Mouse (Mus musculus): Measurements from ENCODE around the gene Pde6c. TPM values are rescaled to one million over a fixed set of nuclear protein-coding genes. Genes with fewer than 3 reads are reported as not detected.

The Pde6c gene
- polyA plus RNA-seq, 1 experiment from 2014 or later = 0.21 TPM

- Histone ChIP-seq H3K9me3 (ENCODE audit: control insufficient read depth, low read length) (no peaks in the 10 kb centered on the region), H3K4me3 (replicated peaks; ENCODE audit: low read depth, low read length) (no peak overlapping the region), H3K36me3 (ENCODE audit: control insufficient read depth, insufficient read depth, low read length) (peaks cover 24% of the 10 kb centered on the region; the same call in 1 of the 2 replicates), H3K9ac (replicated peaks; ENCODE audit: low read length) (no peak overlapping the region), H3K4me2 (ENCODE audit: low read length) (no peak overlapping the region), H3K27ac (replicated peaks; ENCODE audit: low read depth, low read length) (no peak overlapping the region), H3K27me3 (ENCODE audit: control insufficient read depth, insufficient read depth, low read length) (no peaks in the 10 kb centered on the region), H3K4me1 (ENCODE audit: control insufficient read depth, insufficient read depth, low read length) (no peaks in the 10 kb centered on the region)
- WGBS = 94% methylated on average over 5 of the region's 5 CpGs
- ATAC-seq (ENCODE audit: low FRiP score, low TSS enrichment) = no peak
- no peak for DNase-seq
Observed at GRCm38 (mm10) chr19:38186631-38187344, 54.2 kb downstream of the Pde6c start.

GRCm38 (mm10) chr19:38187345-38187680, 54.7 kb downstream of the Pde6c start:
- Histone ChIP-seq H3K9me3 (ENCODE audit: control insufficient read depth, low read length) (no peaks in the 10 kb centered on the region), H3K4me3 (replicated peaks; ENCODE audit: low read depth, low read length) (no peak overlapping the region), H3K27ac (replicated peaks; ENCODE audit: low read depth, low read length) (no peak overlapping the region), H3K27me3 (ENCODE audit: control insufficient read depth, insufficient read depth, low read length) (no peaks in the 10 kb centered on the region), H3K4me1 (ENCODE audit: control insufficient read depth, insufficient read depth, low read length) (no peaks in the 10 kb centered on the region), H3K36me3 (ENCODE audit: control insufficient read depth, insufficient read depth, low read length) (peaks cover 24% of the 10 kb centered on the region; the same call in 1 of the 2 replicates), H3K9ac (replicated peaks; ENCODE audit: low read length) (no peak overlapping the region), H3K4me2 (ENCODE audit: low read length) (no peak overlapping the region)
- DNase-seq (no peak), ATAC-seq (ENCODE audit: low FRiP score, low TSS enrichment) (no peak)
- 94% methylated on average over 2 of the region's 2 CpGs for WGBS

DNA sequence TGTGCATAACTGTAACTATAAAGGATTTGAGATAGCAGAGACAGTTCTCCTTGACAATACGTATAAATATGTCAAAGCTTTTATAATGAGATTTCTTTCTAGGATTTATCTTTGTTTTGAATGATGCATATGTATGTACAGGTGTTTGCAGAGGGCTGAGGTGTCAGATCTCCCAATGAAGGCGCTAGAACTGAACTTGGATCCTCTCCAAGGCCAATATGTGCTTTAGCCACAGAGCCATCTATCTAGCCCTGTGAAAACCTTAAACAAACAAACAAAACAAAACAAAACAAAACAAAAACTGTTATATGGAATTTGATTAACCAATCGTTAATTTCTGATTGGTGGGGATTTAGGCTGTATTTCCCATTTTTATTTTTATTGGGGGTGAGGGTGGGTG, 58.0 kb downstream of the Pde6c start:
- ATAC-seq (ENCODE audit: low FRiP score, low TSS enrichment) (no peak), DNase-seq (no peak)
- 91% methylated on average over 3 of the region's 3 CpGs for WGBS
- H3K4me1 ChIP-seq (ENCODE audit: control insufficient read depth, insufficient read depth, low read length) = no peaks in the 10 kb centered on the region
- no peak overlapping the region for H3K9ac ChIP-seq (replicated peaks; ENCODE audit: low read length)
- H3K9me3 ChIP-seq (ENCODE audit: control insufficient read depth, low read length) = no peaks in the 10 kb centered on the region
- H3K36me3 ChIP-seq (ENCODE audit: control insufficient read depth, insufficient read depth, low read length) = peaks cover 28% of the 10 kb centered on the region
- no peak overlapping the region for H3K4me2 ChIP-seq (ENCODE audit: low read length)
- H3K27ac ChIP-seq (replicated peaks; ENCODE audit: low read depth, low read length) = no peak overlapping the region
- H3K27me3 ChIP-seq (ENCODE audit: control insufficient read depth, insufficient read depth, low read length) = no peaks in the 10 kb centered on the region
- H3K4me3 ChIP-seq (replicated peaks; ENCODE audit: low read depth, low read length) = no peak overlapping the region

- H3K4me3 ChIP-seq (replicated peaks; ENCODE audit: low read depth, low read length) = no peak overlapping the region
- ATAC-seq (ENCODE audit: low FRiP score, low TSS enrichment) (no peak), DNase-seq (no peak)
- H3K9ac ChIP-seq (replicated peaks; ENCODE audit: low read length) = no peak overlapping the region
- no peak overlapping the region for H3K4me2 ChIP-seq (ENCODE audit: low read length)
- H3K36me3 ChIP-seq (ENCODE audit: control insufficient read depth, insufficient read depth, low read length) = peaks cover 26% of the 10 kb centered on the region
- no peaks in the 10 kb centered on the region for H3K4me1 ChIP-seq (ENCODE audit: control insufficient read depth, insufficient read depth, low read length)
- WGBS = 83% methylated on average over 5 of the region's 5 CpGs
- H3K9me3 ChIP-seq (ENCODE audit: control insufficient read depth, low read length) = no peaks in the 10 kb centered on the region
- H3K27me3 ChIP-seq (ENCODE audit: control insufficient read depth, insufficient read depth, low read length) = no peaks in the 10 kb centered on the region
- H3K27ac ChIP-seq (replicated peaks; ENCODE audit: low read depth, low read length) = no peak overlapping the region
Observed at GRCm38 (mm10) chr19:38191446-38191845, 58.9 kb downstream of the Pde6c start.

GRCm38 (mm10) chr19:38195245-38195644, 62.7 kb downstream of the Pde6c start:
- DNase-seq (no peak), ATAC-seq (ENCODE audit: low FRiP score, low TSS enrichment) (no peak)
- Histone ChIP-seq H3K4me3 (replicated peaks; ENCODE audit: low read depth, low read length) (no peak overlapping the region), H3K4me2 (ENCODE audit: low read length) (no peak overlapping the region), H3K27ac (replicated peaks; ENCODE audit: low read depth, low read length) (no peak overlapping the region), H3K36me3 (ENCODE audit: control insufficient read depth, insufficient read depth, low read length) (peaks cover 4% of the 10 kb centered on the region; the same call in 1 of the 2 replicates), H3K4me1 (ENCODE audit: control insufficient read depth, insufficient read depth, low read length) (no peaks in the 10 kb centered on the region), H3K9me3 (ENCODE audit: control insufficient read depth, low read length) (no peaks in the 10 kb centered on the region), H3K9ac (replicated peaks; ENCODE audit: low read length) (no peak overlapping the region), H3K27me3 (ENCODE audit: control insufficient read depth, insufficient read depth, low read length) (no peaks in the 10 kb centered on the region)
- 92% methylated on average over 4 of the region's 4 CpGs for WGBS

- Histone ChIP-seq H3K4me1 (ENCODE audit: control insufficient read depth, insufficient read depth, low read length) (no peaks in the 10 kb centered on the region), H3K4me2 (ENCODE audit: low read length) (no peak overlapping the region), H3K27ac (replicated peaks; ENCODE audit: low read depth, low read length) (no peak overlapping the region), H3K27me3 (ENCODE audit: control insufficient read depth, insufficient read depth, low read length) (no peaks in the 10 kb centered on the region), H3K9ac (replicated peaks; ENCODE audit: low read length) (no peak overlapping the region), H3K9me3 (ENCODE audit: control insufficient read depth, low read length) (no peaks in the 10 kb centered on the region), H3K4me3 (replicated peaks; ENCODE audit: low read depth, low read length) (no peak overlapping the region), H3K36me3 (ENCODE audit: control insufficient read depth, insufficient read depth, low read length) (peaks cover 4% of the 10 kb centered on the region; the same call in 1 of the 2 replicates)
- WGBS = 90% methylated on average over 5 of the region's 5 CpGs
- DNase-seq (peak; percentile 67), ATAC-seq (ENCODE audit: low FRiP score, low TSS enrichment) (no peak)
Observed at GRCm38 (mm10) chr19:38198731-38199130, 66.2 kb downstream of the Pde6c start.

DNA sequence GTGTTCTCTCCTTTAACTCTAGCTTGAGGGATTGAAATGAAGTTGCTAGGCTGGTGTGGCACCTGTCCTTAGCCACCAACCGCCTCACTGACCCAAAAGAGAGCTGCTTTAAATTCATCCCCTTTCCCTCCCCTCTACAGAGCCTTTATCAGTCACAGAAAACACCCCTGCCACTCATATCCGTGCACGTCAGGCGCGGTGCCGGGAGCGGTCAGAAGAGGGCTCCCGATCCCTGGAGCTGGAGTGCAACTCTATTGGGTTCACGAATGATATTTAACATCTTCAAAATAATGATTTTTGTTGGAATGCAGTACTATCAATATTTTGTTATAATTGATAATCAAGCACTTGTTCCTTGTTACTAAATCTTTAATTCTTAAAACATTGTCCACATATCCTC, 74.1 kb downstream of the Pde6c start:
- Histone ChIP-seq H3K9me3 (ENCODE audit: control insufficient read depth, low read length) (no peaks in the 10 kb centered on the region; the same call in 1 of the 2 replicates), H3K4me2 (ENCODE audit: low read length) (no peak overlapping the region), H3K9ac (replicated peaks; ENCODE audit: low read length) (no peak overlapping the region), H3K27me3 (ENCODE audit: control insufficient read depth, insufficient read depth, low read length) (no peaks in the 10 kb centered on the region), H3K4me3 (replicated peaks; ENCODE audit: low read depth, low read length) (no peak overlapping the region), H3K4me1 (ENCODE audit: control insufficient read depth, insufficient read depth, low read length) (no peaks in the 10 kb centered on the region), H3K36me3 (ENCODE audit: control insufficient read depth, insufficient read depth, low read length) (peaks cover 7% of the 10 kb centered on the region), H3K27ac (replicated peaks; ENCODE audit: low read depth, low read length) (no peak overlapping the region)
- ATAC-seq (ENCODE audit: low FRiP score, low TSS enrichment) = no peak; the same call in 1 of the 2 replicates
- WGBS = 41% methylated on average over 9 of the region's 9 CpGs
- peak; percentile 72 for DNase-seq

GRCm38 (mm10) chr19:38217696-38218095, 85.1 kb downstream of the Pde6c start:
- H3K9ac ChIP-seq (replicated peaks; ENCODE audit: low read length) = no peak overlapping the region
- 96% methylated on average over 3 of the region's 3 CpGs for WGBS
- DNase-seq (no peak), ATAC-seq (ENCODE audit: low FRiP score, low TSS enrichment) (no peak)
- H3K27ac ChIP-seq (replicated peaks; ENCODE audit: low read depth, low read length) = no peak overlapping the region
- 0 out of 2 replicates have a peak, but pooled peaks cover 10% of the 10 kb centered on the region for H3K36me3 ChIP-seq (ENCODE audit: control insufficient read depth, insufficient read depth, low read length)
- peaks cover under 1% of the 10 kb centered on the region; the same call in 1 of the 2 replicates for H3K4me1 ChIP-seq (ENCODE audit: control insufficient read depth, insufficient read depth, low read length)
- no peak overlapping the region for H3K4me2 ChIP-seq (ENCODE audit: low read length)
- no peak overlapping the region for H3K4me3 ChIP-seq (replicated peaks; ENCODE audit: low read depth, low read length)
- no peaks in the 10 kb centered on the region for H3K27me3 ChIP-seq (ENCODE audit: control insufficient read depth, insufficient read depth, low read length)
- H3K9me3 ChIP-seq (ENCODE audit: control insufficient read depth, low read length) = no peaks in the 10 kb centered on the region

DNA sequence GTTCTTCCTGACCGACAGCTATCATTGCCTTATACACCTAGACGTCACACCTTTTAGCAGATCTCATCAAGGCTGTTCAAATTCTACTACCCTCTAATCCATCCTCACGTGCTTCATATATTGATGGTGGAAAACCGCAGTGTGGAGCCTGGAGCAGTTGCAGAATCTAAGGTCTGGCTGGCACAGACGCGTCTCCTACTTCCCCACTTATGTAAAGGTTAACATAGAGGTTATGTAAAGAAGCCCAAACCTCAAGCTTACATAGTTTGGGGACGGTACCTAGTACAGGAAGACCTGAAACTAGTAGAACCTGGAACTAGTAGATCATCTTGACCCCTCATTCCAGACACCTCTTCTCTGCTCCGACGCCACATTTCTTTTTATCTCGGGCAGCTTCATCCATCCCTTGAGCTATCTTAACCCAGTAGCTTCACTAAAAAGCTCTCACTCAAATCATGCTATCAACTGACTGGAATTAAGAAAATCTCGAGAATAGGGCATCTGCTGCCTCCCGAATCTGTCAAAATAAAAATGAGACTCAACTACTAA, 90.8 kb downstream of the Pde6c start:
- peaks cover 8% of the 10 kb centered on the region; the same call in 1 of the 2 replicates for H3K4me1 ChIP-seq (ENCODE audit: control insufficient read depth, insufficient read depth, low read length)
- H3K4me3 ChIP-seq (replicated peaks; ENCODE audit: low read depth, low read length) = peak overlapping the region; percentile 47
- ATAC-seq (ENCODE audit: low FRiP score, low TSS enrichment) (peak; percentile 22), DNase-seq (peak; percentile 2)
- WGBS = 10% methylated on average over 12 of the region's 12 CpGs
- peak overlapping the region; percentile 75 for H3K9ac ChIP-seq (replicated peaks; ENCODE audit: low read length)
- peak overlapping the region; percentile 79 for H3K4me2 ChIP-seq (ENCODE audit: low read length)
- H3K27me3 ChIP-seq (ENCODE audit: control insufficient read depth, insufficient read depth, low read length) = no peaks in the 10 kb centered on the region
- peak overlapping the region; percentile 97 for H3K27ac ChIP-seq (replicated peaks; ENCODE audit: low read depth, low read length)
- 0 out of 2 replicates have a peak, but pooled peaks cover 5% of the 10 kb centered on the region for H3K36me3 ChIP-seq (ENCODE audit: control insufficient read depth, insufficient read depth, low read length)
- H3K9me3 ChIP-seq (ENCODE audit: control insufficient read depth, low read length) = no peaks in the 10 kb centered on the region
